ENCODE assay signal across 18 mouse cellular contexts in the genomic region with DNA sequence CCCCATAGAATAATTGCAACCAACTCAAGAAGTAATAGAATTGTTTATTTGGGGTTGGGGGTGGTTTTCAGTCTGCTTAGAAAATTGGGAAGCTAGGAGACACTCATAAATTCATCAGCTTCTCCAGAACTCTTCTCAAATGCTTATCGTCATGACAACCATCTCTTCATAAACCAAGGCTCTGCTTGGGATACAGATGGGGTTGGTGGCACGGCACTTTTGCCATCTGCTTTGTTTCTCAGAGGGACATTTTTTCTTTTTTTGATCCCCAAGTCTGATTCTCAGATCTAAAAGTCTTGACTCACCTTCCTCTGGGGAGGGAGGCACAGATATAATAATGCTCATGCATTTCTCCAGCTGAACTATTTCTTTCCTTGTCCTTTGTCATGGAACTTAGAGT.
DNase-seq lines count a peak whose midpoint lies in the region; ATAC-seq and TF ChIP-seq lines count a peak whose summit lies in the region.
"Had no signal": no experiment of that assay in that cellular context is flagged by ENCODE, and none has a peak within 500 bp of the region (broad histone marks: within the 10 kb centered on the region; RNA-seq: fewer than 3 reads in every experiment).

No protein-coding gene starts in this region.

- no peak for TF ChIP-seq CTCF in forebrain, postnatal 0 days (IDR thresholded peaks at IDR 0.05; ENCODE audit: low read depth)
- TF ChIP-seq CTCF in cortical plate, adult 2 months (IDR thresholded peaks at IDR 0.05; ENCODE audit: extremely low read depth, insufficient read depth, low read length) = no peak

- peak overlapping the region; percentile 71 for H3K27ac ChIP-seq in forebrain, postnatal 0 days (ENCODE audit: low read depth, low read length)
- H3K27ac ChIP-seq in forebrain, embryonic 11.5 days (ENCODE audit: low read depth, low read length) = no peak overlapping the region
- H3K27ac ChIP-seq in cortical plate, adult 2 months (ENCODE audit: insufficient read depth, low read length) = peak overlapping the region; percentile 53; the same call in 1 of the 2 replicates
- H3K27ac ChIP-seq: hindbrain, embryonic 12.5 days; limb, embryonic 12.5 days; neural tube, embryonic 13.5 days had no signal

- WGBS in forebrain, postnatal 0 days = 50% methylated on average over 2 of the region's 2 CpGs
- WGBS in forebrain, embryonic 11.5 days = 90% methylated on average over 2 of the region's 2 CpGs

- no peaks in the 10 kb centered on the region for H3K4me1 ChIP-seq in forebrain, postnatal 0 days (ENCODE audit: insufficient read depth)
- no peaks in the 10 kb centered on the region for H3K4me1 ChIP-seq in forebrain, embryonic 11.5 days (replicated peaks; ENCODE audit: control insufficient read depth, insufficient read depth, low read length)
- H3K4me1 ChIP-seq in cortical plate, adult 2 months (ENCODE audit: control insufficient read depth, insufficient read depth, low read length) = no peaks in the 10 kb centered on the region; the same call in 1 of the 2 replicates
- H3K4me1 ChIP-seq: hindbrain, embryonic 12.5 days; limb, embryonic 12.5 days; neural tube, embryonic 13.5 days had no signal

- DNase-seq in forebrain, postnatal 0 days = peak; percentile 77
- no peak for DNase-seq in forebrain, embryonic 11.5 days (ENCODE audit: low spot score)
- peak; percentile 13 for DNase-seq in left cerebral cortex, adult 11 months (ENCODE audit: low spot score)
- DNase-seq in right cerebral cortex, postnatal 10 days (ENCODE audit: low spot score in 2 of 2) = peak; percentile 61 to 77
- no peak for DNase-seq in T-cell, adult 2 months (ENCODE audit: low spot score)
- DNase-seq in gastrocnemius, postnatal 25 days = no peak
- no peak for DNase-seq in spleen, adult 12 weeks (ENCODE audit: low spot score)
- DNase-seq: cerebellum, adult 18-20 months; gastrocnemius, postnatal 36 days; kidney, postnatal 36 days; lung, postnatal 4 days; thymus, adult 18-20 months had no signal

- no peak overlapping the region for H3K4me3 ChIP-seq in forebrain, postnatal 0 days (ENCODE audit: low read depth, low read length)
- H3K4me3 ChIP-seq in forebrain, embryonic 11.5 days (ENCODE audit: low read depth, low read length) = no peak overlapping the region
- no peak overlapping the region for H3K4me3 ChIP-seq in cortical plate, adult 2 months (ENCODE audit: insufficient read depth, low read length)
- H3K4me3 ChIP-seq: erythroblast, embryonic 14.5 days; hindbrain, embryonic 12.5 days; limb, embryonic 12.5 days; neural tube, embryonic 13.5 days had no signal

- H3K4me2 ChIP-seq in forebrain, postnatal 0 days (ENCODE audit: low read depth) = no peak overlapping the region
- H3K4me2 ChIP-seq in forebrain, embryonic 11.5 days (ENCODE audit: low read depth, low read length, severe bottlenecking) = no peak overlapping the region
- H3K4me2 ChIP-seq: hindbrain, embryonic 12.5 days; limb, embryonic 12.5 days; neural tube, embryonic 13.5 days had no signal

- H3K27me3 ChIP-seq in forebrain, postnatal 0 days (ENCODE audit: insufficient read depth, low read length) = no peaks in the 10 kb centered on the region
- no peaks in the 10 kb centered on the region for H3K27me3 ChIP-seq in forebrain, embryonic 11.5 days (ENCODE audit: control insufficient read depth, insufficient read depth, low read length)
- H3K27me3 ChIP-seq: hindbrain, embryonic 12.5 days; limb, embryonic 12.5 days; neural tube, embryonic 13.5 days had no signal

- no peaks in the 10 kb centered on the region for H3K36me3 ChIP-seq in forebrain, postnatal 0 days (ENCODE audit: insufficient read depth)
- no peaks in the 10 kb centered on the region for H3K36me3 ChIP-seq in forebrain, embryonic 11.5 days (ENCODE audit: control insufficient read depth, insufficient read depth, low read length)
- H3K36me3 ChIP-seq: hindbrain, embryonic 12.5 days; limb, embryonic 12.5 days; neural tube, embryonic 13.5 days had no signal

- no peak for TF ChIP-seq POLR2A in cortical plate, adult 2 months (IDR thresholded peaks at IDR 0.05; ENCODE audit: extremely low read depth, insufficient read depth, low read length)

- H3K9me3 ChIP-seq in forebrain, postnatal 0 days (ENCODE audit: low read length) = no peaks in the 10 kb centered on the region
- H3K9me3 ChIP-seq in forebrain, embryonic 11.5 days (ENCODE audit: control insufficient read depth, low read length) = no peaks in the 10 kb centered on the region
- H3K9me3 ChIP-seq: hindbrain, embryonic 12.5 days; limb, embryonic 12.5 days; neural tube, embryonic 13.5 days had no signal

- H3K9ac ChIP-seq in forebrain, postnatal 0 days = no peak overlapping the region
- no peak overlapping the region for H3K9ac ChIP-seq in forebrain, embryonic 11.5 days (ENCODE audit: low read length)
- H3K9ac ChIP-seq: hindbrain, embryonic 12.5 days; limb, embryonic 12.5 days; neural tube, embryonic 13.5 days had no signal

- ATAC-seq in forebrain, postnatal 0 days = peak; percentile 94
- no peak for ATAC-seq in forebrain, embryonic 11.5 days (replicated peaks; ENCODE audit: low FRiP score)
- ATAC-seq: intestine, postnatal 0 days had no signal

Comparison
In these comparisons a context has a peak if more than half of its experiments do, and no peak if none do; other contexts are left out.
1. DNase-seq: peak in forebrain, postnatal 0 days (single experiment), left cerebral cortex, adult 11 months (single experiment) and right cerebral cortex, postnatal 10 days (2 of 2); none in forebrain, embryonic 11.5 days (single experiment), T-cell, adult 2 months (single experiment), gastrocnemius, postnatal 25 days (single experiment) and spleen, adult 12 weeks (single experiment).